Mouse (Mus musculus) Patski (cell line): Measurements from ENCODE around the gene Nmnat3. TPM values are rescaled to one million over a fixed set of nuclear protein-coding genes. Genes with fewer than 3 reads are reported as not detected.

ENCODE experiments used
- ATAC-seq: fragments of 100-300 bp; one replicate; pipeline ENCODE4 v1.8.0; 2021
- CTCF ChIA-PET: fragments of 350-600 bp; sonication (Branson Sonifier 250); formaldehyde crosslinking; loops from one replicate; lab custom pipeline; 2022; ENCODE audit warnings: inconsistent platforms; lab: Charles Lee
- POLR2A ChIA-PET: fragments of 350-600 bp; sonication (Branson Sonifier 250); formaldehyde crosslinking; loops from one replicate; lab custom pipeline; 2022; ENCODE audit warnings: antibody characterized with exemption, inconsistent platforms; lab: Charles Lee
- DNase-seq: peaks from one replicate; pipeline ENCODE4 v3.0.0-alpha.2; 2011; ENCODE audit warnings: low read depth, low spot score
- H3K27me3 ChIP-seq: fragments of 371-371 bp; one replicate; pipeline ENCODE4 v1.5.1; 2021
- CTCF ChIP-seq: fragments of 100-300 bp; IDR thresholded peaks from one replicate; pipeline ENCODE4 v1.5.1; 2021
- in situ Hi-C: fragments of 300-500 bp; cut with MboI; formaldehyde crosslinking; loops from 3 replicates; pipeline ENCODE4 v1.11.1; 2018; ENCODE audit warnings: low pct_unique_long_range_greater_than_20kb, mixed read lengths
- polyA plus RNA-seq: library from polyadenylated mRNA; unstranded; gene quantifications from one replicate; pipeline ENCODE4 v1.2.3, GENCODE M21; 2021

Gene Nmnat3
- polyA plus RNA-seq, 1 experiment from 2014 or later = 26.2 TPM

DNA sequence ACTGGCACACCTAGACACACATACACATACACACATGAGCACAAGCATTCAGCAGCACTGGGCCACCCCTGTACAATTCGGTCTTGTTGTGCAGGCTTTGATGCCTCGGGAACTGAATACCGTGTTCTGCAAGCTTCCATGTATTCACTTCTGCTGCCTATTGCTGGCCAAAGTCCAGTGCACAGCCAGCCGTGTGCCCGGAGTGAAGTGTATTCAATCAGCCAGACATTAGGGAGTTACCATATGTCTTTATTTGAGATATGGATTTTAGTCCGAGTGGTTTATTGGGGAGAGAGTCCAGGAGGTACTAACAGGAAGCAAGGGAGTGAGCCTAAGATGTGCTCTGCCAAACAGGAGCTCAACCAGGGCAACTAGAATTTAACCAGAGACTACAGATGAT, 19.8 kb downstream of the Nmnat3 start:
- ChIA-PET CTCF (interaction anchor here (1.5 kb wide), 1 partner anchor 44 kb away, joined by 3 read pairs; no protein-coding TSS in a partner anchor), POLR2A (no interaction called here)
- DNase-seq (no peak), ATAC-seq (no peak)
- no peak for TF ChIP-seq CTCF
- in situ Hi-C loops = no loop called here
- no peaks in the 10 kb centered on the region for H3K27me3 ChIP-seq

DNA sequence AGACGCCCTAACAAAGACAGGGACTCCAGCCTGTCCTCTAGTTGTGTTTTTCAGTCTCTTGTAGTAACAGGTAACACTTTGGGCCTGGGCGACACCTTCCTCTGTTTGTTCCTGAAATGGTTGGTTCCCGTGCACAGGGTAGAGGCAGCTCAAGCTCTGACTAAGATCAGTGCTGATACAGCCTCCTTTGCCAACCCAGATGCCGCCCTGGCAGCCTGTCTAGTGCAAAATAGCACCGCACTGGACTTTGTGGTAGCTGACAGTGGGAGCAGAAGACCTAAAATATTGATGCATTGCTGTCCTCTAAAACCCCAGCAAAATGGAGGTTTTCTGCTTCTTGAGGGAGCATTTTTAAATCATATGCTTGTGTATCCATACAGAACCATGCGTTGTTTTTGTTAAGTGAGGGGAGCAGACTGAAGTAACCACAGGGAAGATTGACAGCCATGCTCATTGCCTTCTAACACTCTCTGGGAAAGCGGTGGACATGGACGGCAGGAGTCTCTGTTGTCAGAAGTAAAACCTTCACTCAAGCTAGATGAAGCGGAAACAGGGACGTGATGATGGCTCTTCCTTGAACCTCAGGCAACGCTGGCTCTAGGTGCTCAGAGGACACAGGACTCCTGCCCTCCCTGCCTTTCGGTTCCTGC, 24.2 kb downstream of the Nmnat3 start:
- no peaks in the 10 kb centered on the region for H3K27me3 ChIP-seq
- CTCF ChIA-PET = no interaction called here
- TF ChIP-seq CTCF = no peak
- in situ Hi-C loops = no loop called here
- DNase-seq = no peak
- POLR2A ChIA-PET = no interaction called here
- no peak for ATAC-seq

DNA sequence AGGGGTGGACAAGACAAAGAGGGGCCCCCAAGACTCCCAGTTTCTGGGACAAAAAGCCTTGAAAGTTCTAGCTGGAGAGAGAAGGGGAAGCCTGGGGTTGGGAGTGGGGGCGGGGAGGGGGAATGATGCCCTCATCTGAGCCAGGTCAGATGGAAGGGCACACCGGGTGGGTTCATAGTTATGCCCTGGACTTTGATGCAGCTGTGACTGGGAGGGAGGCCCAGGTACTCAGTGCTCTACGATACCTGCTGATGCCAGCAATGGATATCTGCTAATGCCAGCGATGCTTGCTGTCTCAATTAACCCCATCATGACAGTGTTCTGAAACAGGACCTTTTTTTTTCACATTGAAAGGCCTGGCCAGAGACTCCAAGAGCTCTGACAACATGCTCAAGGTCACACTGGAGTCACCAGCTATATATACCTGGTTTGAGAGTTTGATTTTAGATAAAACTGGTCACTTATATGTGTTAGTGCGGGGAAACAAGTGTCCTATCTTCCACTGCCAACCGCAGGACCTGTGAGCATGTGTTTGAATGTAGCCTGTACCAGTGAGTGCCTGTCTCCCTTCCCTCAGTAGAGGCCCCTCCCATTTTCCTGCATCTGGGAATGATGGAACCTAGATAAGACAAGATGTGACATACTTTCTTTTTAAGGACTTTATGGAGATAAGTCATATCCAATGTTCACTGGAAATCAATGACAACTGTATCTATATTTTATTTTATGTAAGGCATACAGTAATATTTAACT, 25.6 kb downstream of the Nmnat3 start:
- DNase-seq (no peak), ATAC-seq (no peak)
- ChIA-PET POLR2A (no interaction called here), CTCF (no interaction called here)
- H3K27me3 ChIP-seq = no peaks in the 10 kb centered on the region
- TF ChIP-seq CTCF = no peak
- in situ Hi-C loops = no loop called here

DNA sequence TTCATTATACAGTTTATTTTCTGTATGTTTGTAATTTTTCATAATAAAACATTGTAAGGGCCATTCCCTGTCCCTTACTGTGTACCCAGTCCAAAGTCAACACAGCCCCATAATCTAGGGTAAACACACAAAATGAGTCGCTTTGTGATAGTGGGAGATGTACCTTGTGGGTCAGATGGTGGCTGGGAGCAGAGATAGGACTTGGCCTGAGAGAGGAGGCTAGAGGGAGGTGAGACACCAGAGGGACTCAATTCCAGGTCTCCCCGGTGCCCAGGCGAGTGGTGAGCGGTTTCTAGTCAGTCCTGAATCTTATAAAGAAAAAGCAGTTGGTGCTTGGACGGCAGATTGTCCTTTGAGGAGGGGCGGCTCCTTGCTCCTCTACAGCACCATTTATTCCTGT, 26.4 kb downstream of the Nmnat3 start:
- ChIA-PET POLR2A (no interaction called here), CTCF (interaction anchor here (1.1 kb wide), 1 partner anchor 13 kb away, joined by 3 read pairs; no protein-coding TSS in a partner anchor)
- DNase-seq = no peak
- in situ Hi-C loops = no loop called here
- no peaks in the 10 kb centered on the region for H3K27me3 ChIP-seq
- no peak for ATAC-seq
- no peak for TF ChIP-seq CTCF

DNA sequence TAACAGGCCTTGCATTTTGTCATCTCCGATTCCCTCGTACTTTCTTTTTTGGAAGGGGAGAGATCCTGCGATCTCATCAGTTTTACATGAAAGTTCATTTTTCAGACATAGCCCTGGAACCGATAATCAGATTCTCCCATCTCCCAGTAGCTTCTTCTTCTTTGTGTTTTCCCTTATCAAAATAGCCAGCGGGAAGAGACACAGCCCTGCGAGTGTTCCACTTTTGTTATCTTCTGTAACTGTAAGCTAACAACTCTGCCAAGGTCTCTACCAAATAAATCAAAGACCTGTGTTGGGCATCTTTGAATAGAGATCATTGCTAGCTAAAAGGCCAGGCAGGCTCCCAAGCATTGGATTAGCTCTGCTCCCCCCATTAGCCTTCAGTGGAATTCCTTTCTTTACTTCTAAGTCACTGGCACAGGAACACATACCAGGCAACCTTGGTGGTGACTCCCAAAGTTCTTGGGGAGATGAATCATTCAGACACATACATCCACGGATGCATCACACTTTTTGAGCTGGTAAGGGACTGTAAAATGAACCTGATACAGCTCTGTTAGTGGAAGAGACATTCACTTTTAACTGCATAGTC, 26.9 kb downstream of the Nmnat3 start:
- ATAC-seq (peak; percentile 89), DNase-seq (no peak)
- ChIA-PET POLR2A (interaction anchor here (1.1 kb wide), 1 partner anchor 10 kb away, joined by 3 read pairs; no protein-coding TSS in a partner anchor), CTCF (interaction anchor here (1.0 to 2.5 kb wide), 3 partner anchors 11 to 229 kb away, joined by 3 to 9 read pairs (median 3); no protein-coding TSS in a partner anchor)
- no peak for TF ChIP-seq CTCF
- in situ Hi-C loops = no loop called here
- H3K27me3 ChIP-seq = no peaks in the 10 kb centered on the region

DNA sequence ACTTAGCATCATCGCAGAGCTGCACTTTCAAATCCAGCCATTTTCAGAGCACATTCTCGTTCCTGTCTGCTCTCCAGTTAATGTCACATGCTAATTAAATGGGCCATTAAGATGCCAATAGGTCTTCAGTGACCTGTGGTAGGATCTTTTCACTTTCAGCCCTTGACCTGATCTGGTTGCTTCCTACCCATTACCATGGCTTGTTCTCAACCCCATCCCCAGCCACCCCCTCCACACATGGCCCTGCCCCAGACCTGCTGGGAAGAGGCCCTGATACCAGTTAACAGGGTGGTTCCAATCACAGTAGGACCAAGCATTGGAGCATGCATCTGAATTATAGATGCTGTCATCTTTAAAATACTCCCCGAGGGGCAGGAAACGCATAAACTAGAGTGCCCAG, 30.7 kb downstream of the Nmnat3 start:
- no peak for ATAC-seq
- ChIA-PET POLR2A (no interaction called here), CTCF (interaction anchor here (1.5 kb wide), 1 partner anchor 10 kb away, joined by 3 read pairs; no protein-coding TSS in a partner anchor)
- DNase-seq = no peak
- H3K27me3 ChIP-seq = no peaks in the 10 kb centered on the region
- in situ Hi-C loops = no loop called here
- TF ChIP-seq CTCF = no peak

DNA sequence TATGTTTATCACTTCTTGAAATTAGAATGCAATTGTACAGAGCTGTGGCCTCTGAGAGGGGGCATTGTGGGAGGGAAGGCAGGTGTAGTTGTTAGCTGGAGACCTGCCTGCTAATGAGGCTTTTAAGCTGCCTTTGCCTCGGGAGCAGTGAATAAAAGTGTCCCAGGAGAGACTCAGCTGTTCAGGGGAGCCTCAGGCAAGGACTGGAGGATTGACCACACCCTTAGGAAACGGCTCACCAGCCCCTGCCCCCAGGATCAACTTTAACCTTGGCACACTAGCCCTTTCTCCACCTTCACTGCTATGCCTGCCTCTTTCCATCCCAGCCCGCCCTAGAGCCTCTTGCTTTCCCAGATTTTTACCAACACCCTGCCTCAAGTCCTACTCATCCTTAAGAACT, 31.6 kb downstream of the Nmnat3 start:
- TF ChIP-seq CTCF = no peak
- in situ Hi-C loops = no loop called here
- ChIA-PET CTCF (interaction anchor here (0.8 kb wide), 1 partner anchor 13 kb away, joined by 3 read pairs; no protein-coding TSS in a partner anchor), POLR2A (no interaction called here)
- DNase-seq = no peak
- H3K27me3 ChIP-seq = no peaks in the 10 kb centered on the region
- no peak for ATAC-seq

DNA sequence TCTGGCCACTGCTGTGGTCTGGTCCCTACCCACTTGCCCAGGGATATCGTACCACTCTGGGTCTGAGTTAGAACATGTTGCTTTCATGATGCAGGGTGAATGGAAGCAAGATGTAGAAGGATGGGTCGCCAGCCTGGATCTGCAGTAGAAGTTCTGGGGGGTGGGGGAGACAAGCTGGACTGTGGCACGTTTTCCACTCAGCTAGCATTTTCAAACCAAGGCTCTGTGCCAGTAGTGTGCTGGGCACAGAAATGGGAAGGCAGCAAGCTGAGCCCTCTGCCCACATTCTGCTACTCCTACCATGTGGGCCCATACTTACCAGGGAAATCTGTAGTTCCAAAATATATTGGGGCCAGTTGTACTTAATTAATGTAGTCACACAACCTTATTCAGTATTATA, 33.5 kb downstream of the Nmnat3 start:
- ATAC-seq = no peak
- TF ChIP-seq CTCF = no peak
- POLR2A ChIA-PET = no interaction called here
- in situ Hi-C loops = no loop called here
- CTCF ChIA-PET = no interaction called here
- H3K27me3 ChIP-seq = no peaks in the 10 kb centered on the region
- no peak for DNase-seq

DNA sequence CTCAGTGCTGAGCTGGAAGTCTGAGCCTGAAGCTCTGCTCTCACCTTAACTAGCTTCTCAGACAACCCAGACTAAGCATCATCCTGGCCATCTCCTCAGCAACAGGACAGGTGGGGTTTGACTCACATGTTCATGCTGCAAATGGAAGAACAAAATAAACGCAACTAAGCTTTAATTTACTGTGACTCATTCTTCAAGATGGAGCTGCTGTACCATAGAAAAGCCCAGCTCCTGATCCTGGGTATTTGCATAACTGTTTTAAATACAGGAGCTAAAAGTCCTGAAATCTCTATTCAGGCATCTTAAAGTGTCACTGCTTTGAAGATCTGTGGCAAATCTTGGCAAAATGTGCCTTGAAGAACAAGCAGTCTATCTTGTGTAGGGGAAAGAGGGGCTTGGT, 38.9 kb downstream of the Nmnat3 start:
- H3K27me3 ChIP-seq = no peaks in the 10 kb centered on the region
- no peak for ATAC-seq
- no peak for DNase-seq
- ChIA-PET CTCF (interaction anchor here (1.2 to 2.6 kb wide), 3 partner anchors 11 to 24 kb away, joined by 3 to 9 read pairs (median 3); no protein-coding TSS in a partner anchor), POLR2A (no interaction called here)
- TF ChIP-seq CTCF = no peak
- in situ Hi-C loops = no loop called here

DNA sequence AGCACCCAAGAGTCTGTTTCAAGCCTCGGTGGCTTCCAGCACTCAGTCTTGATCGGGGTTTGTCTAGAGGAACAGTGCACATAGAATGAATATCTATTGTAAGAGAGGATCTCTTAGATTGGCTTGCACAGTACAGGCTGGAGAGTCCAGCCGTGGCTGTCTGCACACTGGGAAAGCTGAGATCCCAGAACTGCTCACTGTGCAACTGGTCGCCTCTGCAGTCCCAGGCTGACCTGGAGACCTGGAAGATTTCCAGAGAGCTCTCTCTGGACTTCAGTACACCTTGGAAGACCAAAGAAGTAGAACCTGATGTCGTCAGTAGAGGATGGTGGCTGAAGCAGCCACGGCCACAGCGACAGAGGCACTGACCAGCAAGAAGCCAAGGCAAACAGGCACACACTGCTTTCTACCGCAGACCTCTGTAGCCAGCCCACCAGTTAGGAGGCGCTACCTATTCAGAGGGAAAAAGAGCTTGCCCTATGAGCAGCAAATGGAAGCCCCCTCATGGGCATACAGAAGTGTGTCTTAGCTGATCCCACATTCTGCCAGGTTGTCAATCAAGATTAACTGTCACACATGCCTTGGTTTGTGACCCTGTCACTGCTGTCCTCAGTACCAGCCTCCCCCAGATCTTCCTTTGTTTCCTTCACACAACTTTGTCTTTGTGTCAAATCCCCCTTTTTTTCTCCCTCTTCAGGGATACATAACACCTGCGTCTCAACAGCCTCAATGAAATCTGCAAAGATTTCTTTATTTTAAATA, 41.4 kb downstream of the Nmnat3 start:
- DNase-seq (no peak), ATAC-seq (no peak)
- TF ChIP-seq CTCF = no peak
- in situ Hi-C loops = no loop called here
- ChIA-PET POLR2A (no interaction called here), CTCF (no interaction called here)
- no peaks in the 10 kb centered on the region for H3K27me3 ChIP-seq
